ENCODE assay signal across 25 mouse cellular contexts in genomic region chr11:105356301-105356700, GRCm38 (mm10).
A peak's percentile ranks its signal among the peaks of the same experiment; 100 is the strongest.
DNase-seq lines count a peak whose midpoint lies in the region; ATAC-seq lines count a peak whose summit lies in the region.
"Had no signal": no experiment of that assay in that cellular context is flagged by ENCODE, and none has a peak within 500 bp of the region (broad histone marks: within the 10 kb centered on the region; RNA-seq: fewer than 3 reads in every experiment).

No protein-coding gene starts in this region.

- no peak overlapping the region for H3K4me2 ChIP-seq in heart, embryonic 15.5 days
- H3K4me2 ChIP-seq in lung, embryonic 16.5 days (ENCODE audit: low read depth, low read length), result no peak overlapping the region
- H3K4me2 ChIP-seq: embryonic facial prominence, embryonic 15.5 days; forebrain, embryonic 13.5 days; hindbrain, embryonic 14.5 days; midbrain, embryonic 13.5 days; neural tube, embryonic 13.5 days had no signal

- H3K27ac ChIP-seq in heart, embryonic 10.5 days, result peak overlapping the region; percentile 26; the same call in 1 of the 2 replicates
- 0 out of 2 replicates have a peak overlapping the region, but pooled peaks have one; percentile 21 for H3K27ac ChIP-seq in heart, embryonic 15.5 days
- H3K27ac ChIP-seq in lung, embryonic 16.5 days (ENCODE audit: low read length), result peak overlapping the region; percentile 88
- H3K27ac ChIP-seq: embryonic facial prominence, embryonic 10.5 days; embryonic facial prominence, embryonic 15.5 days; forebrain, embryonic 13.5 days; hindbrain, embryonic 14.5 days; liver, embryonic 14.5 days; macrophage; midbrain, embryonic 13.5 days; neural tube, embryonic 13.5 days had no signal

- peaks cover 55% of the 10 kb centered on the region for H3K4me1 ChIP-seq in heart, embryonic 10.5 days
- H3K4me1 ChIP-seq in heart, embryonic 15.5 days (replicated peaks), result peaks cover 33% of the 10 kb centered on the region
- H3K4me1 ChIP-seq in lung, embryonic 16.5 days (replicated peaks; ENCODE audit: control insufficient read depth, insufficient read depth, low read length), result peaks cover 63% of the 10 kb centered on the region

- no peak for ATAC-seq in heart, embryonic 15.5 days (replicated peaks; ENCODE audit: insufficient number of reproducible peaks, insufficient read depth, low FRiP score, low read depth)
- no peak for ATAC-seq in lung, embryonic 16.5 days (ENCODE audit: low read depth)
- ATAC-seq: forebrain, embryonic 13.5 days; intestine, postnatal 0 days; midbrain, embryonic 13.5 days had no signal

- WGBS in heart, embryonic 10.5 days, result 54% methylated on average over 7 of the region's 7 CpGs
- WGBS in heart, embryonic 15.5 days, result 45% methylated on average over 7 of the region's 7 CpGs
- 13% methylated on average over 7 of the region's 7 CpGs for WGBS in lung, embryonic 16.5 days

- H3K9ac ChIP-seq in heart, embryonic 15.5 days, result no peak overlapping the region
- no peak overlapping the region for H3K9ac ChIP-seq in lung, embryonic 16.5 days (ENCODE audit: low read length)
- H3K9ac ChIP-seq: embryonic facial prominence, embryonic 15.5 days; forebrain, embryonic 13.5 days; hindbrain, embryonic 14.5 days; liver, embryonic 14.5 days; midbrain, embryonic 13.5 days; neural tube, embryonic 13.5 days had no signal

- no peak overlapping the region for H3K4me3 ChIP-seq in heart, embryonic 10.5 days
- no peak overlapping the region for H3K4me3 ChIP-seq in heart, embryonic 15.5 days
- H3K4me3 ChIP-seq in lung, embryonic 16.5 days (ENCODE audit: low read length), result no peak overlapping the region
- H3K4me3 ChIP-seq: embryonic facial prominence, embryonic 10.5 days; embryonic facial prominence, embryonic 15.5 days; forebrain, embryonic 13.5 days; midbrain, embryonic 13.5 days; neural tube, embryonic 13.5 days had no signal

- peaks cover 6% of the 10 kb centered on the region; the same call in 1 of the 2 replicates for H3K27me3 ChIP-seq in heart, embryonic 10.5 days (ENCODE audit: insufficient read depth, poor library complexity, severe bottlenecking)
- no peaks in the 10 kb centered on the region for H3K27me3 ChIP-seq in heart, embryonic 15.5 days
- H3K27me3 ChIP-seq in lung, embryonic 16.5 days (ENCODE audit: control insufficient read depth, insufficient read depth, low read depth, low read length), result no peaks in the 10 kb centered on the region
- H3K27me3 ChIP-seq: embryonic facial prominence, embryonic 15.5 days; forebrain, embryonic 13.5 days; neural tube, embryonic 13.5 days had no signal

- H3K36me3 ChIP-seq in heart, embryonic 10.5 days, result no peaks in the 10 kb centered on the region
- no peaks in the 10 kb centered on the region for H3K36me3 ChIP-seq in heart, embryonic 15.5 days
- no peaks in the 10 kb centered on the region for H3K36me3 ChIP-seq in lung, embryonic 16.5 days (ENCODE audit: control insufficient read depth, insufficient read depth, low read length)
- H3K36me3 ChIP-seq: embryonic facial prominence, embryonic 15.5 days; G1E; midbrain, embryonic 13.5 days; neural tube, embryonic 13.5 days had no signal

- no peaks in the 10 kb centered on the region for H3K9me3 ChIP-seq in heart, embryonic 10.5 days
- H3K9me3 ChIP-seq in heart, embryonic 15.5 days (replicated peaks), result no peaks in the 10 kb centered on the region
- no peaks in the 10 kb centered on the region for H3K9me3 ChIP-seq in lung, embryonic 16.5 days (ENCODE audit: control insufficient read depth, low read length)
- H3K9me3 ChIP-seq: embryonic facial prominence, embryonic 10.5 days; embryonic facial prominence, embryonic 15.5 days; forebrain, embryonic 13.5 days; G1E; midbrain, embryonic 13.5 days; neural tube, embryonic 13.5 days had no signal

- no peak for DNase-seq in heart, embryonic 10.5 days (ENCODE audit: low spot score)
- no peak for DNase-seq in heart, postnatal 4 days
- DNase-seq in heart, adult 9 months (ENCODE audit: low spot score in 2 of 2), result no peak
- no peak for DNase-seq in lung, adult 18-20 months
- DNase-seq in 416B (ENCODE audit: low read depth), result peak; percentile 32
- no peak for DNase-seq in right cerebral cortex, adult 18-20 months
- DNase-seq: adrenal gland, postnatal 10 days; cerebellum, adult 8-10 months; cerebellum, postnatal 25 days; gastrocnemius, postnatal 14 days; kidney, adult 9 months; kidney, postnatal 14 days; liver had no signal

Comparison
In these comparisons a context has a peak if more than half of its experiments do, and no peak if none do; other contexts are left out.
1. H3K27ac ChIP-seq: peak in every context shown above with its lines; median percentile 88 in lung, embryonic 16.5 days; 26 in heart, embryonic 10.5 days; 21 in heart, embryonic 15.5 days.